Mouse (Mus musculus) hindbrain, embryonic 10.5 days (tissue): ENCODE measurements at regions not wholly inside any gene's neighbourhood (a gene's known extent, or its start where the extent isn't known, plus 50 kb on each side); places are given as distances from the start of the nearest gene placed in this dataset.
A peak's percentile ranks its signal among the peaks of the same experiment; 100 is the strongest.

Experiments
- DNase-seq: peaks from one replicate; pipeline ENCODE4 v3.0.0-alpha.2; 2017; ENCODE audit warnings: low spot score
- H3K27ac ChIP-seq: fragments of 300-500 bp; sonication (generic); 2 replicates; pipeline ENCODE4 v1.5.1; 2016; ENCODE audit warnings: mild to moderate bottlenecking, moderate library complexity
- H3K27me3 ChIP-seq: fragments of 300-500 bp; sonication (generic); 2 replicates; pipeline ENCODE4 v1.6.1; 2016; ENCODE audit warnings: mild to moderate bottlenecking; ENCODE audit not compliant: poor library complexity, insufficient read depth, severe bottlenecking
- H3K36me3 ChIP-seq: fragments of 300-500 bp; sonication (generic); 2 replicates; pipeline ENCODE4 v1.6.1; 2016; ENCODE audit warnings: mild to moderate bottlenecking, moderate library complexity
- H3K4me1 ChIP-seq: fragments of 300-500 bp; sonication (generic); replicated peaks from 2 replicates; pipeline ENCODE4 v1.6.1; 2016; ENCODE audit warnings: mild to moderate bottlenecking
- H3K4me3 ChIP-seq: fragments of 300-500 bp; sonication (generic); 2 replicates; pipeline ENCODE4 v1.5.1; 2016; ENCODE audit warnings: mild to moderate bottlenecking, moderate library complexity
- H3K9me3 ChIP-seq: fragments of 300-500 bp; sonication (generic); 2 replicates; pipeline ENCODE4 v1.6.1; 2016; ENCODE audit warnings: mild to moderate bottlenecking, moderate library complexity
- WGBS: fragments of 180-500 bp; shearing (Covaris S2); methylation state at CpG from one replicate; pipeline ENCODE4 v1.1.7; 2016; 5-methylcytosine and 5-hydroxymethylcytosine counted together

GRCm38 (mm10) chr14:102511691-102512383, 470.6 kb downstream of the Kctd12 start:
- WGBS, result 71% methylated on average over 7 of the region's 7 CpGs
- Histone ChIP-seq H3K4me1 (peaks cover 7% of the 10 kb centered on the region), H3K36me3 (no peaks in the 10 kb centered on the region), H3K9me3 (no peaks in the 10 kb centered on the region), H3K27ac (no peak overlapping the region), H3K27me3 (no peaks in the 10 kb centered on the region), H3K4me3 (no peak overlapping the region)
- no peak for DNase-seq

GRCm38 (mm10) chr14:102510387-102510786, 472.1 kb downstream of the Kctd12 start:
- peak; percentile 59 for DNase-seq
- Histone ChIP-seq H3K9me3 (no peaks in the 10 kb centered on the region), H3K36me3 (no peaks in the 10 kb centered on the region), H3K27ac (no peak overlapping the region), H3K4me1 (no peaks in the 10 kb centered on the region), H3K4me3 (no peak overlapping the region), H3K27me3 (no peaks in the 10 kb centered on the region)
- WGBS, result 33% methylated on average over 4 of the region's 4 CpGs

- Histone ChIP-seq H3K27ac (no peak overlapping the region), H3K4me3 (no peak overlapping the region), H3K9me3 (no peaks in the 10 kb centered on the region), H3K36me3 (no peaks in the 10 kb centered on the region), H3K4me1 (no peaks in the 10 kb centered on the region), H3K27me3 (no peaks in the 10 kb centered on the region)
- whole genome bisulfite sequencing, result 77% methylated on average over 3 of the region's 3 CpGs
- DNase-seq, result no peak
Measured at GRCm38 (mm10) chr14:102505696-102506321, 476.6 kb downstream of the Kctd12 start.

- no peak overlapping the region for H3K4me3 ChIP-seq
- H3K27me3 ChIP-seq, result no peaks in the 10 kb centered on the region
- no peak for DNase-seq
- H3K27ac ChIP-seq, result no peak overlapping the region
- H3K9me3 ChIP-seq, result no peaks in the 10 kb centered on the region
- H3K36me3 ChIP-seq, result no peaks in the 10 kb centered on the region
- WGBS, result 98% methylated on average over 1 of the region's 1 CpGs
- H3K4me1 ChIP-seq, result no peaks in the 10 kb centered on the region
Measured at GRCm38 (mm10) chr14:102497179-102497578, 485.3 kb downstream of the Kctd12 start.

DNA sequence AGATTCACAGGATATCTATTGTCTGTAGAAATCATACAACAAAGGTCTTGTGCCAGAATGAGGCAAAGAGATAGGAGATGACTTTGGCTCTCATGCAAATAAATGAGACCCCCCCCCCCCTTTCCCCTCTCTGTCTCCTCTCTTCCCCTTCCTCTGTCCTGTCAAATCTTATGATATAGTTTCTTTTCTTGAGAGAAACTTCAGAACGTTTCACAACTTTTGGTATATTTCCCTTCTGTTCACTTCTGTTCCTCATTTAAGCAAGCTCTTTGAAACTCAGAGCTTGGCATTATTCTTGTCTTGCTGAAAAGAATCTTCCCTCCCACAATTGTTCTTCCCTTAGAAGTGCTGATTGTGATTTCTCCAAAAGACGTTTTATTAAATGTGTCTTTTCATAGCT, 490.1 kb downstream of the Kctd12 start:
- WGBS, result 63% methylated on average over 2 of the region's 2 CpGs
- H3K4me3 ChIP-seq, result no peak overlapping the region

DNA sequence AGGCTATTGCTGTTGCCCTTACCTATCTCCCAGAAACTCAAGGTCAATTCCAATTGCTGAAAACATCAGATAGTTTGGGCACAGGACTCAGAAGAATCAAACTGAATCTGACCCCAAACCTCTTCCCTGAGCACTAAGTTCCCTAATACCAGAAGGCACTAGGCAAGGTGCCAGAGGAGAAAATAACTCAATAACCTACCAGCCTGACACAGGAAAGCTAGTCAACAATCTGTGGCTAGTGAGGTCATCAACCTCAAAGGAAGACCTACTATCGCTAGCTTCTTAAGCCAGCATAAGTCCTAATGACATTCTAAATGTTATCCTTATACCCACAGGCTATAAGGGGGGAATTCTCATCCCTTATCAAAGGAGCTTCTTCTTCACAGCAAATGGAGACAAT, 491.2 kb downstream of the Kctd12 start:
- H3K4me1 ChIP-seq, result no peaks in the 10 kb centered on the region
- no peaks in the 10 kb centered on the region for H3K27me3 ChIP-seq
- H3K9me3 ChIP-seq, result no peaks in the 10 kb centered on the region
- DNase-seq, result no peak
- no peak overlapping the region for H3K4me3 ChIP-seq
- 96% methylated on average over 1 of the region's 1 CpGs for WGBS
- H3K36me3 ChIP-seq, result no peaks in the 10 kb centered on the region
- no peak overlapping the region for H3K27ac ChIP-seq

More for the DNA sequence above, 490.1 kb downstream of the Kctd12 start:
- Histone ChIP-seq H3K27me3 (no peaks in the 10 kb centered on the region), H3K36me3 (no peaks in the 10 kb centered on the region), H3K4me1 (no peaks in the 10 kb centered on the region), H3K27ac (no peak overlapping the region), H3K9me3 (no peaks in the 10 kb centered on the region)
- no peak for DNase-seq

- DNase-seq, result no peak
- WGBS, result 88% methylated on average over 2 of the region's 2 CpGs
- H3K9me3 ChIP-seq, result no peaks in the 10 kb centered on the region
Measured at GRCm38 (mm10) chr14:102477162-102477561, 505.3 kb downstream of the Kctd12 start.

GRCm38 (mm10) chr14:102469326-102469725, 513.1 kb downstream of the Kctd12 start:
- no peaks in the 10 kb centered on the region for H3K4me1 ChIP-seq
- 47% methylated on average over 4 of the region's 4 CpGs for WGBS
- no peak for DNase-seq
- H3K27me3 ChIP-seq, result no peaks in the 10 kb centered on the region
- H3K9me3 ChIP-seq, result no peaks in the 10 kb centered on the region
- H3K27ac ChIP-seq, result no peak overlapping the region
- no peaks in the 10 kb centered on the region for H3K36me3 ChIP-seq
- H3K4me3 ChIP-seq, result no peak overlapping the region

More at GRCm38 (mm10) chr14:102477162-102477561, 505.3 kb downstream of the Kctd12 start:
- Histone ChIP-seq H3K27ac (no peak overlapping the region), H3K4me1 (no peaks in the 10 kb centered on the region), H3K36me3 (no peaks in the 10 kb centered on the region), H3K4me3 (no peak overlapping the region), H3K27me3 (no peaks in the 10 kb centered on the region)

- no peaks in the 10 kb centered on the region for H3K9me3 ChIP-seq
- H3K27me3 ChIP-seq, result no peaks in the 10 kb centered on the region
- 80% methylated on average over 1 of the region's 1 CpGs for WGBS
- DNase-seq, result no peak
- H3K36me3 ChIP-seq, result no peaks in the 10 kb centered on the region
- no peak overlapping the region for H3K27ac ChIP-seq
- H3K4me1 ChIP-seq, result no peaks in the 10 kb centered on the region
- no peak overlapping the region for H3K4me3 ChIP-seq
Measured at GRCm38 (mm10) chr14:102461001-102461400, 521.4 kb downstream of the Kctd12 start.

- Histone ChIP-seq H3K27ac (no peak overlapping the region), H3K4me3 (no peak overlapping the region), H3K9me3 (no peaks in the 10 kb centered on the region), H3K36me3 (no peaks in the 10 kb centered on the region), H3K27me3 (no peaks in the 10 kb centered on the region), H3K4me1 (no peaks in the 10 kb centered on the region; the same call in 1 of the 2 replicates)
- no peak for DNase-seq
- WGBS, result 57% methylated on average over 2 of the region's 2 CpGs
Measured at GRCm38 (mm10) chr14:102439738-102440137, 542.7 kb downstream of the Kctd12 start.

DNA sequence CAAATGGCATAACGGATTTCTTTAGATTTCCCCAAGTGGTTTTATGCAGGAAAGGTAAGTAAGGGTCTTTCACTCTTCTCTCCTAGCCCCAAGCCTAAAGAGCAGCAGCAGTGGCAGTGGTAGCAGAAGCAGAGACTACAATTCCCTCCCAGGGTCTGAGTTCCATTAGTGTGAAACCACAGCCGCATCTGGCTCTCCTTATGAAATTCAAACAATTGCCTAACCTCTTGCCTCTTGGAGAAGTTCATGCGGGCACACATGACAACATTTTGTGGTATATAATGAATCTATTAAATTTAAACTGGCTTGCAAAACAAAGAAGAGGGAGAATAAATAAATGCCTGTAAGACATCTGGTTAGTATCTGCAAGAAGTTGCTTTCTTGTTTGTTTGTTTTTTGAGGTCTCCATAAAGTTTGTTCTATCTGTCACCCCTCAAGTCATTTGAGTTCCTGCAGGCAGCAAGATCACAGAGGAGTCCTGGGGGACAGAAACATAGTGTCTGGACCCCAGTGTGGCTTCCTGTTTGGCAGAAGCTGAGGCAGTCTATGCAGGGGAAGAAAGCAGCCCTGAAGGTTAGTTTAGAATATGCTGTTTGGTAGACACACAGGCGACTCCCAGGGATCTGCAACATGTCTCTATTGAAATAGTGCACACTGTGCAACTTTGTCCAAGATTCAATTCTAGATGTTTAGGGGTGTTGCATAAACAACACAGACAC, 578.9 kb downstream of the Kctd12 start:
- H3K4me1 ChIP-seq, result no peaks in the 10 kb centered on the region
- H3K4me3 ChIP-seq, result no peak overlapping the region
- H3K9me3 ChIP-seq, result no peaks in the 10 kb centered on the region
- no peak overlapping the region for H3K27ac ChIP-seq
- no peaks in the 10 kb centered on the region for H3K27me3 ChIP-seq
- WGBS, result 61% methylated on average over 4 of the region's 4 CpGs
- no peaks in the 10 kb centered on the region for H3K36me3 ChIP-seq
- peak; percentile 17 for DNase-seq

DNA sequence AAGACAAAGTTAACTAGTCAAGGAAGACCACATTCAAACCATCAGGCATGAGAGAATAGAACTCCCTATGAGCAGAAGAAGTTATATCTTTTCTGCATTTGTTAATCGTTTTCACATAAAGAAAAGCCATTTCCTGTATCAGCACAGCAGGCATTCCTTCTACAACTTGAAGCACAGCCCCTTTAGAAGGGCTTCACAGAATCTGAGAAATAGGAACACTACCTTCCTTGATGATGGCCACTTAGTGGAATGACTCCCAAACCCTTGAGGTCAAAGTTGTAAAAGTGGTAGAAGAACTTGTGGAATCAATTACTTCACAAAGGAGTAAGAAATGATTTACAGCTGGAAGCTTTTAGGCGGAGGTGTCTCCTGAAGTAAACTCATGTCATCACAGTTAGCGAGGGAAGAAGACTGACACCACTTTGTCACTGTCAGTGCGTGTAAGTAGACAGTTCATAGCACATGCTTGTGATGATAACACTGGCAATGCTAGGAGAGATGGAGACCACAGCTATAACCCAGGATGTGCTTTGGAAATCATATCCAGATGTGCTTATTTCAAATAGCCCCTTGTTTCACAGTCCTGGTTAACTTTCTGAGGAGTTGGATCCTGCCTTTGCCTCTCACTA, 580.3 kb downstream of the Kctd12 start:
- Histone ChIP-seq H3K27me3 (no peaks in the 10 kb centered on the region), H3K36me3 (no peaks in the 10 kb centered on the region), H3K9me3 (no peaks in the 10 kb centered on the region), H3K27ac (no peak overlapping the region), H3K4me3 (no peak overlapping the region), H3K4me1 (no peaks in the 10 kb centered on the region)
- 66% methylated on average over 4 of the region's 4 CpGs for WGBS
- peak; percentile 11 for DNase-seq
